Mouse (Mus musculus): ENCODE results near the gene Tuft1. TPM values are rescaled to one million over a fixed set of nuclear protein-coding genes. Genes with fewer than 3 reads are reported as not detected.

Gene Tuft1
- polyA plus RNA-seq, 1 experiment from 2014 or later: 5.0 TPM

GRCm38 (mm10) chr3:94610581-94610980 lies 48.1 kb downstream of the Tuft1 start:
- H3K27me3 ChIP-seq (ENCODE audit: control insufficient read depth, insufficient read depth, low read length): no peaks in the 10 kb centered on the region
- H3K4me1 ChIP-seq (ENCODE audit: control insufficient read depth, insufficient read depth, low read length): no peaks in the 10 kb centered on the region
- H3K4me2 ChIP-seq (ENCODE audit: low read depth, low read length): no peak overlapping the region
- H3K27ac ChIP-seq (replicated peaks; ENCODE audit: low read depth, low read length): no peak overlapping the region
- no peaks in the 10 kb centered on the region for H3K9me3 ChIP-seq (replicated peaks; ENCODE audit: control insufficient read depth, low read length)
- no peak overlapping the region for H3K9ac ChIP-seq (replicated peaks; ENCODE audit: low read length)
- 76% methylated on average over 2 of the region's 2 CpGs for WGBS
- peak; percentile 23 for DNase-seq (ENCODE audit: low spot score)
- ATAC-seq (replicated peaks; ENCODE audit: insufficient number of reproducible peaks, low FRiP score, low TSS enrichment, low read depth): no peak
- H3K36me3 ChIP-seq (replicated peaks; ENCODE audit: control insufficient read depth, insufficient read depth, low read depth, low read length): no peaks in the 10 kb centered on the region
- no peak overlapping the region for H3K4me3 ChIP-seq (ENCODE audit: low read depth, low read length)

- Histone ChIP-seq H3K27me3 (ENCODE audit: control insufficient read depth, insufficient read depth, low read length) (no peaks in the 10 kb centered on the region), H3K9me3 (replicated peaks; ENCODE audit: control insufficient read depth, low read length) (no peaks in the 10 kb centered on the region), H3K36me3 (replicated peaks; ENCODE audit: control insufficient read depth, insufficient read depth, low read depth, low read length) (no peaks in the 10 kb centered on the region), H3K9ac (replicated peaks; ENCODE audit: low read length) (no peak overlapping the region), H3K4me3 (ENCODE audit: low read depth, low read length) (no peak overlapping the region), H3K4me1 (ENCODE audit: control insufficient read depth, insufficient read depth, low read length) (no peaks in the 10 kb centered on the region), H3K27ac (replicated peaks; ENCODE audit: low read depth, low read length) (no peak overlapping the region), H3K4me2 (ENCODE audit: low read depth, low read length) (no peak overlapping the region)
- no peak for ATAC-seq (replicated peaks; ENCODE audit: insufficient number of reproducible peaks, low FRiP score, low TSS enrichment, low read depth)
- no peak for DNase-seq (ENCODE audit: low spot score)
- 91% methylated on average over 3 of the region's 3 CpGs for WGBS
Measured at GRCm38 (mm10) chr3:94609621-94610020, 49.1 kb downstream of the Tuft1 start.

GRCm38 (mm10) chr3:94601959-94602358 lies 56.7 kb downstream of the Tuft1 start:
- no peaks in the 10 kb centered on the region for H3K4me1 ChIP-seq (ENCODE audit: control insufficient read depth, insufficient read depth, low read length)
- DNase-seq (ENCODE audit: low spot score): peak; percentile 79
- H3K36me3 ChIP-seq (replicated peaks; ENCODE audit: control insufficient read depth, insufficient read depth, low read depth, low read length): no peaks in the 10 kb centered on the region
- H3K9me3 ChIP-seq (replicated peaks; ENCODE audit: control insufficient read depth, low read length): no peaks in the 10 kb centered on the region
- H3K4me3 ChIP-seq (ENCODE audit: low read depth, low read length): no peak overlapping the region
- 6% methylated on average over 4 of the region's 4 CpGs for WGBS
- ATAC-seq (replicated peaks; ENCODE audit: insufficient number of reproducible peaks, low FRiP score, low TSS enrichment, low read depth): no peak
- H3K27ac ChIP-seq (replicated peaks; ENCODE audit: low read depth, low read length): no peak overlapping the region
- no peak overlapping the region for H3K9ac ChIP-seq (replicated peaks; ENCODE audit: low read length)
- H3K4me2 ChIP-seq (ENCODE audit: low read depth, low read length): no peak overlapping the region
- no peaks in the 10 kb centered on the region for H3K27me3 ChIP-seq (ENCODE audit: control insufficient read depth, insufficient read depth, low read length)

GRCm38 (mm10) chr3:94597224-94597779 lies 61.4 kb downstream of the Tuft1 start:
- no peaks in the 10 kb centered on the region for H3K27me3 ChIP-seq (ENCODE audit: control insufficient read depth, insufficient read depth, low read length)
- WGBS: 81% methylated on average over 3 of the region's 3 CpGs
- H3K4me3 ChIP-seq (ENCODE audit: low read depth, low read length): no peak overlapping the region
- no peaks in the 10 kb centered on the region for H3K4me1 ChIP-seq (ENCODE audit: control insufficient read depth, insufficient read depth, low read length)
- H3K27ac ChIP-seq (replicated peaks; ENCODE audit: low read depth, low read length): no peak overlapping the region
- DNase-seq (ENCODE audit: low spot score) (no peak), ATAC-seq (replicated peaks; ENCODE audit: insufficient number of reproducible peaks, low FRiP score, low TSS enrichment, low read depth) (no peak)
- H3K36me3 ChIP-seq (replicated peaks; ENCODE audit: control insufficient read depth, insufficient read depth, low read depth, low read length): no peaks in the 10 kb centered on the region
- H3K9ac ChIP-seq (replicated peaks; ENCODE audit: low read length): no peak overlapping the region
- no peaks in the 10 kb centered on the region for H3K9me3 ChIP-seq (replicated peaks; ENCODE audit: control insufficient read depth, low read length)
- H3K4me2 ChIP-seq (ENCODE audit: low read depth, low read length): no peak overlapping the region

GRCm38 (mm10) chr3:94595871-94596287 lies 62.8 kb downstream of the Tuft1 start:
- Histone ChIP-seq H3K4me3 (ENCODE audit: low read depth, low read length) (no peak overlapping the region), H3K27me3 (ENCODE audit: control insufficient read depth, insufficient read depth, low read length) (no peaks in the 10 kb centered on the region), H3K9me3 (replicated peaks; ENCODE audit: control insufficient read depth, low read length) (no peaks in the 10 kb centered on the region), H3K9ac (replicated peaks; ENCODE audit: low read length) (no peak overlapping the region), H3K4me2 (ENCODE audit: low read depth, low read length) (no peak overlapping the region), H3K4me1 (ENCODE audit: control insufficient read depth, insufficient read depth, low read length) (no peaks in the 10 kb centered on the region), H3K36me3 (replicated peaks; ENCODE audit: control insufficient read depth, insufficient read depth, low read depth, low read length) (no peaks in the 10 kb centered on the region), H3K27ac (replicated peaks; ENCODE audit: low read depth, low read length) (no peak overlapping the region)
- ATAC-seq (replicated peaks; ENCODE audit: insufficient number of reproducible peaks, low FRiP score, low TSS enrichment, low read depth): no peak
- no peak for DNase-seq (ENCODE audit: low spot score)
- 88% methylated on average over 6 of the region's 6 CpGs for WGBS

GRCm38 (mm10) chr3:94591066-94591465 lies 67.6 kb downstream of the Tuft1 start:
- Histone ChIP-seq H3K4me2 (ENCODE audit: low read depth, low read length) (no peak overlapping the region), H3K27ac (replicated peaks; ENCODE audit: low read depth, low read length) (no peak overlapping the region), H3K9ac (replicated peaks; ENCODE audit: low read length) (no peak overlapping the region), H3K4me3 (ENCODE audit: low read depth, low read length) (no peak overlapping the region), H3K36me3 (replicated peaks; ENCODE audit: control insufficient read depth, insufficient read depth, low read depth, low read length) (no peaks in the 10 kb centered on the region), H3K4me1 (ENCODE audit: control insufficient read depth, insufficient read depth, low read length) (no peaks in the 10 kb centered on the region), H3K9me3 (replicated peaks; ENCODE audit: control insufficient read depth, low read length) (no peaks in the 10 kb centered on the region), H3K27me3 (ENCODE audit: control insufficient read depth, insufficient read depth, low read length) (no peaks in the 10 kb centered on the region)
- ATAC-seq (replicated peaks; ENCODE audit: insufficient number of reproducible peaks, low FRiP score, low TSS enrichment, low read depth) (no peak), DNase-seq (ENCODE audit: low spot score) (no peak)
- WGBS: 77% methylated on average over 5 of the region's 5 CpGs

- no peak for DNase-seq (ENCODE audit: low spot score)
- Histone ChIP-seq H3K4me1 (ENCODE audit: control insufficient read depth, insufficient read depth, low read length) (no peaks in the 10 kb centered on the region), H3K27me3 (ENCODE audit: control insufficient read depth, insufficient read depth, low read length) (no peaks in the 10 kb centered on the region), H3K9me3 (replicated peaks; ENCODE audit: control insufficient read depth, low read length) (no peaks in the 10 kb centered on the region), H3K36me3 (replicated peaks; ENCODE audit: control insufficient read depth, insufficient read depth, low read depth, low read length) (no peaks in the 10 kb centered on the region), H3K9ac (replicated peaks; ENCODE audit: low read length) (no peak overlapping the region), H3K4me3 (ENCODE audit: low read depth, low read length) (no peak overlapping the region), H3K27ac (replicated peaks; ENCODE audit: low read depth, low read length) (no peak overlapping the region), H3K4me2 (ENCODE audit: low read depth, low read length) (no peak overlapping the region)
- no peak for ATAC-seq (replicated peaks; ENCODE audit: insufficient number of reproducible peaks, low FRiP score, low TSS enrichment, low read depth)
- 62% methylated on average over 5 of the region's 5 CpGs for WGBS
Measured at GRCm38 (mm10) chr3:94587962-94588361, 70.7 kb downstream of the Tuft1 start.

- no peaks in the 10 kb centered on the region for H3K4me1 ChIP-seq (ENCODE audit: control insufficient read depth, insufficient read depth, low read length)
- DNase-seq (ENCODE audit: low spot score) (no peak), ATAC-seq (replicated peaks; ENCODE audit: insufficient number of reproducible peaks, low FRiP score, low TSS enrichment, low read depth) (no peak)
- H3K9me3 ChIP-seq (replicated peaks; ENCODE audit: control insufficient read depth, low read length): no peaks in the 10 kb centered on the region
- H3K27me3 ChIP-seq (ENCODE audit: control insufficient read depth, insufficient read depth, low read length): no peaks in the 10 kb centered on the region
- peak overlapping the region; percentile 83; the same call in 1 of the 2 replicates for H3K4me3 ChIP-seq (ENCODE audit: low read depth, low read length)
- H3K36me3 ChIP-seq (replicated peaks; ENCODE audit: control insufficient read depth, insufficient read depth, low read depth, low read length): no peaks in the 10 kb centered on the region
- no peak overlapping the region for H3K9ac ChIP-seq (replicated peaks; ENCODE audit: low read length)
- WGBS: 72% methylated on average over 7 of the region's 7 CpGs
- no peak overlapping the region for H3K27ac ChIP-seq (replicated peaks; ENCODE audit: low read depth, low read length)
- no peak overlapping the region for H3K4me2 ChIP-seq (ENCODE audit: low read depth, low read length)
Measured at GRCm38 (mm10) chr3:94582944-94583343, 75.7 kb downstream of the Tuft1 start.

Measured in embryonic facial prominence, embryonic 11.5 days (tissue).